Mouse (Mus musculus) stomach, embryonic 15.5 days (tissue): Measurements from ENCODE around the gene Olfr1389. TPM values are rescaled to one million over a fixed set of nuclear protein-coding genes. Genes with fewer than 3 reads are reported as not detected.

Experiments
- polyA plus RNA-seq: library from polyadenylated mRNA; unstranded; fragments of >200 nt; fragmentation: Nextera tagmentation; extraction: Ambion mirVana; gene quantifications from 2 replicates; pipeline ENCODE4 v1.2.1, GENCODE M21; 2015

Gene Olfr1389
- polyA plus RNA-seq, 1 experiment from 2014 or later, result not detected

Other genes with a start within 250 kb of the Olfr1389 start
- gene Btnl9, start 235.9 kb upstream of the Olfr1389 start, polyA plus RNA-seq, result 1.7 and 2.5 TPM in 2 replicates
- 31.0 and 34.2 TPM in 2 replicates for gene Zfp62, start 219.8 kb upstream of the Olfr1389 start, polyA plus RNA-seq
- gene Mgat1, start 178.9 kb upstream of the Olfr1389 start, polyA plus RNA-seq, result 59.3 and 59.9 TPM in 2 replicates
- gene Olfr1393, start 144.8 kb upstream of the Olfr1389 start, polyA plus RNA-seq, result not detected in 2 replicates
- 0.06 TPM in 1 of 2 replicates, not detected in the other for gene Olfr1392, start 137.8 kb upstream of the Olfr1389 start, polyA plus RNA-seq
- not detected in 2 replicates for gene Olfr10, start 118.3 kb upstream of the Olfr1389 start, polyA plus RNA-seq
- not detected in 2 replicates for gene Olfr1391, start 100.3 kb upstream of the Olfr1389 start, polyA plus RNA-seq
- not detected in 2 replicates for gene Olfr1390, start 87.9 kb upstream of the Olfr1389 start, polyA plus RNA-seq
- 0.12 and 0.15 TPM in 2 replicates for gene Olfr1388, start 13.6 kb downstream of the Olfr1389 start, polyA plus RNA-seq
- gene Olfr1387, start 32.3 kb downstream of the Olfr1389 start, polyA plus RNA-seq, result not detected in 2 replicates
- not detected in 2 replicates for gene Olfr1386, start 42.0 kb downstream of the Olfr1389 start, polyA plus RNA-seq
- 0.04 TPM in 1 of 2 replicates, not detected in the other for gene Olfr1385, start 66.0 kb downstream of the Olfr1389 start, polyA plus RNA-seq
- gene Olfr1384, start 83.7 kb downstream of the Olfr1389 start, polyA plus RNA-seq, result not detected in 2 replicates
- gene Olfr1383, start 96.6 kb downstream of the Olfr1389 start, polyA plus RNA-seq, result not detected in 2 replicates
- gene Olfr1382, start 105.2 kb downstream of the Olfr1389 start, polyA plus RNA-seq, result not detected in 2 replicates
- gene Olfr1381, start 120.4 kb downstream of the Olfr1389 start, polyA plus RNA-seq, result not detected in 2 replicates
- gene Olfr1380, start 133.8 kb downstream of the Olfr1389 start, polyA plus RNA-seq, result not detected in 2 replicates
- 4.9 and 5.7 TPM in 2 replicates for gene Flt4, start 186.2 kb downstream of the Olfr1389 start, polyA plus RNA-seq
- gene Scgb3a1, start 240.5 kb downstream of the Olfr1389 start, polyA plus RNA-seq, result not detected in 2 replicates